Mouse (Mus musculus) cerebellum, adult 2 months (tissue): ENCODE measurements at regions not wholly inside any gene's neighbourhood (a gene's known extent, or its start where the extent isn't known, plus 50 kb on each side); places are given as distances from the start of the nearest gene placed in this dataset.

Experiments used
- DNase-seq, 2 experiments: peaks; one replicate each; pipeline ENCODE4 v3.0.0; 2021
- H3K27ac ChIP-seq: fragments of 200-500 bp; 2 replicates; pipeline ENCODE4 v1.5.1; 2012; ENCODE audit warnings: low read length, control low read depth, inconsistent platforms; ENCODE audit not compliant: insufficient read depth
- H3K27me3 ChIP-seq: fragments of 200-500 bp; 2 replicates; pipeline ENCODE4 v1.6.1; 2012; ENCODE audit warnings: inconsistent platforms, mild to moderate bottlenecking, low read length, moderate library complexity; ENCODE audit not compliant: control insufficient read depth, insufficient read depth
- H3K4me1 ChIP-seq: fragments of 200-500 bp; 2 replicates; pipeline ENCODE4 v1.6.1; 2011; ENCODE audit warnings: low read length; ENCODE audit not compliant: control insufficient read depth, insufficient read depth
- H3K4me3 ChIP-seq: fragments of 200-500 bp; replicated peaks from 2 replicates; pipeline ENCODE3; 2011; ENCODE audit warnings: mild to moderate bottlenecking, low read depth, low read length, control low read depth; ENCODE audit not compliant: insufficient read depth
- CTCF ChIP-seq: fragments of 200-500 bp; IDR thresholded peaks from 2 replicates; pipeline ENCODE4 v1.5.1; 2011; ENCODE audit warnings: low read depth, mild to moderate bottlenecking, control low read depth, low read length, moderate library complexity, borderline replicate concordance; ENCODE audit not compliant: insufficient read depth
- POLR2A ChIP-seq: fragments of 200-500 bp; IDR thresholded peaks from 2 replicates; pipeline ENCODE4 v1.6.1; 2011; ENCODE audit warnings: low read length, control low read depth, borderline replicate concordance; ENCODE audit not compliant: insufficient read depth
- WGBS: fragments of 180-500 bp; shearing (Covaris S2); methylation state at CpG from one replicate; pipeline ENCODE4 v1.1.7; 2018; 5-methylcytosine and 5-hydroxymethylcytosine counted together

- no peaks in the 10 kb centered on the region for H3K4me1 ChIP-seq
- no peaks in the 10 kb centered on the region for H3K27me3 ChIP-seq
- H3K4me3 ChIP-seq = no peak overlapping the region
- WGBS = 93% methylated on average over 4 of the region's 4 CpGs
- TF ChIP-seq POLR2A (no peak), CTCF (no peak)
- no peak for DNase-seq
- H3K27ac ChIP-seq = no peak overlapping the region
Observed at GRCm38 (mm10) chr9:14108798-14109197, 166.1 kb upstream of the Sesn3 start.

GRCm38 (mm10) chr9:14109492-14109891 lies 165.4 kb upstream of the Sesn3 start:
- H3K4me1 ChIP-seq = no peaks in the 10 kb centered on the region
- 77% methylated on average over 4 of the region's 4 CpGs for WGBS
- no peak overlapping the region for H3K4me3 ChIP-seq
- no peak for DNase-seq
- H3K27ac ChIP-seq = no peak overlapping the region
- TF ChIP-seq CTCF = no peak
- no peak for TF ChIP-seq POLR2A
- H3K27me3 ChIP-seq = no peaks in the 10 kb centered on the region

GRCm38 (mm10) chr9:14111713-14112112 lies 163.2 kb upstream of the Sesn3 start:
- Histone ChIP-seq H3K27ac (no peak overlapping the region), H3K4me3 (no peak overlapping the region), H3K4me1 (no peaks in the 10 kb centered on the region), H3K27me3 (no peaks in the 10 kb centered on the region)
- 12% methylated on average over 2 of the region's 2 CpGs for WGBS
- TF ChIP-seq CTCF (no peak), POLR2A (no peak)
- no peak for DNase-seq

GRCm38 (mm10) chr9:14115521-14115920 lies 159.3 kb upstream of the Sesn3 start:
- WGBS = 88% methylated on average over 3 of the region's 3 CpGs
- H3K4me1 ChIP-seq = no peaks in the 10 kb centered on the region
- DNase-seq = no peak
- H3K27ac ChIP-seq = no peak overlapping the region
- H3K4me3 ChIP-seq = no peak overlapping the region
- H3K27me3 ChIP-seq = no peaks in the 10 kb centered on the region
- no peak for TF ChIP-seq CTCF
- TF ChIP-seq POLR2A = no peak

- no peak for DNase-seq
- Histone ChIP-seq H3K27me3 (no peaks in the 10 kb centered on the region), H3K4me1 (no peaks in the 10 kb centered on the region), H3K27ac (no peak overlapping the region), H3K4me3 (no peak overlapping the region)
- TF ChIP-seq CTCF (no peak), POLR2A (no peak)
- 65% methylated on average over 8 of the region's 8 CpGs for WGBS
Observed at GRCm38 (mm10) chr9:14116097-14116840, 158.6 kb upstream of the Sesn3 start.

GRCm38 (mm10) chr9:14133372-14133771 lies 141.5 kb upstream of the Sesn3 start:
- 93% methylated on average over 5 of the region's 5 CpGs for WGBS
- TF ChIP-seq POLR2A = no peak
- TF ChIP-seq CTCF = no peak
- Histone ChIP-seq H3K27me3 (no peaks in the 10 kb centered on the region), H3K4me3 (no peak overlapping the region), H3K27ac (no peak overlapping the region), H3K4me1 (no peaks in the 10 kb centered on the region)
- no peak for DNase-seq

- H3K27me3 ChIP-seq = no peaks in the 10 kb centered on the region
Observed at GRCm38 (mm10) chr9:14134894-14135450, 139.9 kb upstream of the Sesn3 start.

GRCm38 (mm10) chr9:14141321-14141720 lies 133.5 kb upstream of the Sesn3 start:
- Histone ChIP-seq H3K4me3 (no peak overlapping the region), H3K27ac (no peak overlapping the region), H3K4me1 (no peaks in the 10 kb centered on the region), H3K27me3 (no peaks in the 10 kb centered on the region)
- WGBS = 91% methylated on average over 4 of the region's 4 CpGs
- TF ChIP-seq CTCF (no peak), POLR2A (no peak)
- DNase-seq = no peak

More at GRCm38 (mm10) chr9:14134894-14135450, 139.9 kb upstream of the Sesn3 start:
- WGBS = 83% methylated on average over 6 of the region's 6 CpGs
- Histone ChIP-seq H3K4me3 (no peak overlapping the region), H3K4me1 (no peaks in the 10 kb centered on the region), H3K27ac (no peak overlapping the region)
- TF ChIP-seq POLR2A (no peak), CTCF (no peak)
- DNase-seq = no peak
